Mouse (Mus musculus) E14TG2a.4 (cell line): ENCODE measurements around the gene Cox17.

Experiments used
- H3K27me3 ChIP-seq: 2 replicates; pipeline ENCODE4 v1.6.1; 2014; ENCODE audit warnings: low read length, control low read depth; ENCODE audit not compliant: insufficient read depth
- H3K36me3 ChIP-seq: 2 replicates; pipeline ENCODE4 v1.6.1; 2014; ENCODE audit warnings: low read length, control low read depth; ENCODE audit not compliant: insufficient read depth
- H3K4me1 ChIP-seq: replicated peaks from 2 replicates; pipeline ENCODE4 v1.6.1; 2014; ENCODE audit warnings: low read depth, low read length, control low read depth
- H3K4me3 ChIP-seq: replicated peaks from 2 replicates; pipeline ENCODE4 v1.5.1; 2014; ENCODE audit warnings: mild to moderate bottlenecking, low read length
- H3K9me3 ChIP-seq: 2 replicates; pipeline ENCODE4 v1.6.1; 2014; ENCODE audit warnings: low read length, control low read depth
- CTCF ChIP-seq: conservative IDR thresholded peaks from 2 replicates; pipeline ENCODE4 v1.5.1; 2014; ENCODE audit warnings: low read length
- NANOG ChIP-seq: IDR thresholded peaks from 2 replicates; pipeline ENCODE4 v1.6.1; 2014; ENCODE audit warnings: borderline replicate concordance, low read length, mixed read lengths
- POU5F1 ChIP-seq: IDR thresholded peaks from 2 replicates; pipeline ENCODE4 v1.6.1; 2014; ENCODE audit warnings: low read length, borderline replicate concordance

Gene Cox17

DNA sequence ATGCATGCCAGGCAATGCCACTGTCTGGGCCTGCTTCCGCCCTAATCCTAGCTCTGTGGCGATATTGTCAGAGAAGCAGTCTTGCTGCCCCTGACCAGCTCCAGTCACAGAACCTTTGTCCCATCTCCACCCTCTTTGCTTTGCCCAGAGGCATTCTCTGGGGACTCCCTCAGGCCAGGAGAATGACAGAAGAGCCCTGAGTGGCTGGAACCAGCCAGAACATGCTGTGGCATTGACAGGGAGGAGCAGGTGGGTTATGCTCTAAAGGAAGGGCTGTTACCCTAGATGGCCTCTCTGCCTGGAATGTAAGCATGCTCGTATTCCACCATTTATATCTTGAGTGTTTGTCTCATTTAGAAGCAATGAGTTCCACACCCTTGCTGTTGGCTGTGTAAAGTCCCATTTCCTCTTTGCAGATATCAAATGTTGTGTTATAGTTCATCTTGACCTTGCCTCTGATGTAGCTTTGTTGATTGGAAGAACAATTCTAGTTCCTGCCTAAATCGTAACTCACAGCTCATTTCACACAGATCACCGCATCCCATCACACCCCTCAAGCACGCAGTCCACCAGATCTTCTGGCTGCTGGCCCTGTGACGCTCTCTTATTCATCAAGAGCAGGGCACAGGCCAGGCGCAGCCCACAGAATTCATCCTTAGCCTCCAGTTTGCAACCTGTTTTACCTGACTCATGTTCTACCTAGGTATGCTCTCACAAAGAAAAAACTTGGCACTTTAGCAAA lies 24.0 kb downstream of the Cox17 start:
- no peak overlapping the region for H3K4me3 ChIP-seq
- H3K9me3 ChIP-seq = no peaks in the 10 kb centered on the region
- peaks cover 65% of the 10 kb centered on the region for H3K27me3 ChIP-seq
- H3K4me1 ChIP-seq = peaks cover 24% of the 10 kb centered on the region
- TF ChIP-seq NANOG = no peak
- no peak for TF ChIP-seq POU5F1
- TF ChIP-seq CTCF = no peak
- no peaks in the 10 kb centered on the region for H3K36me3 ChIP-seq

DNA sequence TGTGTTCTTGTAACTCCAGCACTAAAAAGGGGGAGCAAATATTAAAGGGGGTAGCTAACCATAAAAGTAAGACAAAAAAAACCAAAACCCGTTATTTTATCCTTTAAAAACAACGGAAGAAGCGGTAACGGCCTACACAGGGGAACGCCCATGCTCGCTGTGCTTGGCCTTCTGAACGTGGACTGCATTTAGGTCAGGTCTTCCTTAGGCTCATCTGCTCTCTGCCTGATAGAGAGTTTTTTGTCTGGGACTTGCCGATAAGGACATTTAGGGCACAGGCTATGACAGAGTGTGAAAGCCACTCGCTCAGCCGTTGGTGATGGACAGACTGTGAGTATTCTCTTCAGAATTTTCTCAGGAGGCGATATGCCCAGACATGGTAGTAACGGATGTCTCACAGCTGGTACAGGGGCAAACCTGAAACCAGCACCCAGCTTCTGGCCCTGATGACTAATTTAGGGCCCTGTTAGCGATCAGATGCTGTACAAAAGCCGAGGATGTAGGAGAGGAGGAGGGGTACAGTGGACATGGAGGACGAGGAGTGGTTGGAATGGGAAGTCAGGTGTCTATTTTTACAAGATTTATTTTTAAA lies 25.0 kb downstream of the Cox17 start:
- H3K36me3 ChIP-seq = no peaks in the 10 kb centered on the region
- peaks cover 32% of the 10 kb centered on the region for H3K4me1 ChIP-seq
- H3K9me3 ChIP-seq = no peaks in the 10 kb centered on the region
- no peak for TF ChIP-seq NANOG
- TF ChIP-seq POU5F1 = no peak
- no peak for TF ChIP-seq CTCF
- peaks cover 70% of the 10 kb centered on the region for H3K27me3 ChIP-seq
- no peak overlapping the region for H3K4me3 ChIP-seq

DNA sequence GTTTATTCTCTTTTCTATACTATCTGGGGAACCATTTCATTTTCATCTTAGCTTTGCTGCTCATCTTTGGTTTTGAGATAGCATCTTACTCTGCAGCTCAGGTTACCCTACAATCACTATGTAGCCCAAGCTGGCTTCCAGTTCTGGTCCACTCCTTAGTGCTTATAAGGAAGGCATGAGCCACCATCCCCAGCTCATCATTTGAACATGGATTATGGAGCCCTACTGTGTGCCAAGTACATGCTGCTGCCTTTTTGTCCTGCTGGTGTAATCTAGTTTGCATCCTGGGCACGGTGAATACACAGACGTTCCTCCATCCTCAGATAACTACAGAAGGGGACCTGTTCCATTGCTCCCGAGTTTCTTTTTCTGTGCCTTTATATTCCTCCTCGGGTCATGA lies 26.1 kb downstream of the Cox17 start:
- Histone ChIP-seq H3K4me3 (no peak overlapping the region), H3K36me3 (no peaks in the 10 kb centered on the region), H3K4me1 (peaks cover 38% of the 10 kb centered on the region), H3K27me3 (peaks cover 80% of the 10 kb centered on the region), H3K9me3 (no peaks in the 10 kb centered on the region)
- TF ChIP-seq POU5F1 (no peak), CTCF (no peak), NANOG (no peak)

- H3K36me3 ChIP-seq = no peaks in the 10 kb centered on the region
- H3K4me1 ChIP-seq = peaks cover 38% of the 10 kb centered on the region
- peaks cover 78% of the 10 kb centered on the region for H3K27me3 ChIP-seq
- TF ChIP-seq POU5F1 (no peak), CTCF (no peak), NANOG (no peak)
- H3K4me3 ChIP-seq = peak overlapping the region; percentile 71
- H3K9me3 ChIP-seq = no peaks in the 10 kb centered on the region
These were observed 26.6 kb downstream of the Cox17 start for GRCm38 (mm10) chr16:38373439-38373838.

- peaks cover 76% of the 10 kb centered on the region for H3K27me3 ChIP-seq
- peak overlapping the region; percentile 71 for H3K4me3 ChIP-seq
- no peaks in the 10 kb centered on the region for H3K36me3 ChIP-seq
- peaks cover 38% of the 10 kb centered on the region for H3K4me1 ChIP-seq
- TF ChIP-seq CTCF = no peak
- no peaks in the 10 kb centered on the region for H3K9me3 ChIP-seq
These were observed 27.1 kb downstream of the Cox17 start for GRCm38 (mm10) chr16:38373941-38374340.

GRCm38 (mm10) chr16:38374379-38375140 lies 27.8 kb downstream of the Cox17 start:
- TF ChIP-seq POU5F1 (no peak), NANOG (no peak), CTCF (no peak)
- H3K4me1 ChIP-seq = peaks cover 32% of the 10 kb centered on the region
- H3K36me3 ChIP-seq = no peaks in the 10 kb centered on the region
- no peaks in the 10 kb centered on the region for H3K9me3 ChIP-seq
- H3K4me3 ChIP-seq = peak overlapping the region; percentile 71
- peaks cover 70% of the 10 kb centered on the region for H3K27me3 ChIP-seq

DNA sequence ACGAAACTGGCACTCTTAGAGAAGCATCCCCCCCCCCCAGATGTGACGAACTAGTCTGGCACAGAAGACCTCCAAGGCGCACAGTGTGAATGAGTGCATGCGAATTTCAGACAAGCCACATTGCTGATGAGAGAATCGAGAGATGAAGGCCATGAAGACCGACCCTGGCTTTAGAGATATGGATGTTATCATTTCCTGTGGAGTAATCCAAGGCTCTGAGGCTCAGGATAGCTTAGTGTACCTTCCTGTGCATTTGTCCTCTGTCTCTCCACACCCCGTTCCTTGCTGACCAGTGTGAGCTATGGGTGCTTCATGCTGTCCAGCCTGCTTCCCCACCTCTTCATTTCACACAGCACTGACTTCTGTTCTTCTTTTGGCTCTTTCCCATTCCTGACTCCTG lies 28.4 kb downstream of the Cox17 start:
- peaks cover 30% of the 10 kb centered on the region for H3K4me1 ChIP-seq
- no peak for TF ChIP-seq NANOG
- no peaks in the 10 kb centered on the region for H3K9me3 ChIP-seq
- H3K27me3 ChIP-seq = peaks cover 66% of the 10 kb centered on the region
- H3K36me3 ChIP-seq = no peaks in the 10 kb centered on the region
- H3K4me3 ChIP-seq = no peak overlapping the region

DNA sequence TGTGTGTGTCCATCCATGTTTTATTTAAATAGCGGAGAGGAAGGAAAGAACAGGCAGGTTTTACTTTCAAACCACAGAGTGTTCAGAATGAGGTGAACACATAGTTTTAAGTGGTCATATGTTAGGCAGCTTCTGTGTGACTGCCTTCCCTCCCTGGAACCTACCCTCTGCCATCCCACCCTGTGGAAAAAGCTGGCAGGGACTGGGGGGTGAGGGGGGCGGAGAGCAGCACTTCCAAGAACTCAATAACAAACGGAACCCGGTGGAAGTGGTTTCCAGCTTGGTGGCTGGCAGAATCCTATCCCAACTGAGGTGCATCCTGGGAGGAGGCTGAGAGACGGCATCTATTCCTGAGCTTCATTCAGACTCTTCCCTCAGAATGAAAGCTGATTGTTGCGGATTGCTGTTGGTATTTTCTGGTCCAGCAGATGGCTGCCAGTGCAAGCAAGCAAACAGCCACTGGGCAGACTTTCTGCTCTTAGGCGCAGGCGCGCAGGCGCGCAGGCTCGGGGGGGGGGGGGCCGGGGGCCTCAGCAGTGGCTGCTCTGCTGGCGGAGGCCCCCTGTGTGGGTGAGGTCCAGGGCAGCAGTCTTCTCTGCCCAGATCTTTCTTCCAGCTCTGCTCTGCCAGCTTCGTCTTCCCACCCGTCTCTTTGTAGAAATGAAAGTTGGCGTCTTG lies 29.5 kb downstream of the Cox17 start:
- peaks cover 54% of the 10 kb centered on the region for H3K27me3 ChIP-seq
- H3K4me1 ChIP-seq = peaks cover 28% of the 10 kb centered on the region
- no peaks in the 10 kb centered on the region for H3K36me3 ChIP-seq
- TF ChIP-seq NANOG = no peak
- no peak overlapping the region for H3K4me3 ChIP-seq
- no peaks in the 10 kb centered on the region for H3K9me3 ChIP-seq

GRCm38 (mm10) chr16:38376841-38377249 lies 30.1 kb downstream of the Cox17 start:
- Histone ChIP-seq H3K4me3 (no peak overlapping the region), H3K4me1 (peaks cover 28% of the 10 kb centered on the region), H3K36me3 (no peaks in the 10 kb centered on the region), H3K27me3 (peaks cover 50% of the 10 kb centered on the region), H3K9me3 (no peaks in the 10 kb centered on the region)
- no peak for TF ChIP-seq NANOG
- TF ChIP-seq POU5F1 = no peak
- TF ChIP-seq CTCF = no peak
